Mouse (Mus musculus) embryonic facial prominence, embryonic 11.5 days (tissue): ENCODE data around the gene Homer1. TPM values are rescaled to one million over a fixed set of nuclear protein-coding genes. Genes with fewer than 3 reads are reported as not detected.

Experiments used
- ATAC-seq: fragments of 200-750 bp; cut with Nextera tagmentation; replicated peaks from 2 replicates; pipeline ENCODE4 v1.8.0; 2017; ENCODE audit warnings: low read depth; ENCODE audit not compliant: insufficient number of reproducible peaks, low FRiP score, low TSS enrichment
- DNase-seq: peaks from one replicate; pipeline ENCODE4 v3.0.0-alpha.2; 2015; ENCODE audit warnings: low spot score
- H3K27ac ChIP-seq: fragments of 300-500 bp; sonication (generic); replicated peaks from 2 replicates; pipeline ENCODE4 v1.5.1; 2014; ENCODE audit warnings: mild to moderate bottlenecking, low read depth, low read length, control low read depth
- H3K27me3 ChIP-seq: fragments of 300-500 bp; sonication (generic); 2 replicates; pipeline ENCODE4 v1.6.1; 2014; ENCODE audit warnings: mild to moderate bottlenecking, low read length, moderate library complexity, mixed read lengths; ENCODE audit not compliant: control insufficient read depth, insufficient read depth
- H3K36me3 ChIP-seq: fragments of 300-500 bp; sonication (generic); replicated peaks from 2 replicates; pipeline ENCODE4 v1.6.1; 2014; ENCODE audit warnings: low read depth, mild to moderate bottlenecking, low read length, moderate library complexity, mixed read lengths; ENCODE audit not compliant: control insufficient read depth, insufficient read depth
- H3K4me1 ChIP-seq: fragments of 300-500 bp; sonication (generic); 2 replicates; pipeline ENCODE4 v1.6.1; 2014; ENCODE audit warnings: low read length, mixed read lengths; ENCODE audit not compliant: control insufficient read depth, insufficient read depth
- H3K4me2 ChIP-seq: fragments of 300-500 bp; sonication (generic); 2 replicates; pipeline ENCODE4 v1.6.1; 2014; ENCODE audit warnings: low read depth, mild to moderate bottlenecking, control low read depth, low read length, moderate library complexity
- H3K4me3 ChIP-seq: fragments of 300-500 bp; sonication (generic); 2 replicates; pipeline ENCODE4 v1.5.1; 2014; ENCODE audit warnings: low read depth, low read length, control low read depth
- H3K9ac ChIP-seq: fragments of 300-500 bp; sonication (generic); replicated peaks from 2 replicates; pipeline ENCODE4 v1.6.1; 2014; ENCODE audit warnings: mild to moderate bottlenecking, control low read depth, low read length
- H3K9me3 ChIP-seq: fragments of 300-500 bp; sonication (generic); replicated peaks from 2 replicates; pipeline ENCODE4 v1.6.1; 2016; ENCODE audit warnings: mild to moderate bottlenecking, low read length, inconsistent platforms, mixed read lengths; ENCODE audit not compliant: control insufficient read depth
- WGBS: fragments of 180-500 bp; shearing (Covaris S2); extraction: QIAGEN DNeasy Blood & Tissue Kit; methylation state at CpG from one replicate; pipeline ENCODE4 v1.1.7; 2014; 5-methylcytosine and 5-hydroxymethylcytosine counted together
- polyA plus RNA-seq: library from polyadenylated mRNA; unstranded; fragments of >200 nt; fragmentation: Nextera tagmentation; extraction: Ambion mirVana; gene quantifications from 2 replicates; pipeline ENCODE4 v1.2.1, GENCODE M21; 2014

Homer1 gene
- polyA plus RNA-seq, 1 experiment from 2014 or later, result 11.4 TPM

- no peaks in the 10 kb centered on the region for H3K36me3 ChIP-seq
- H3K4me2 ChIP-seq, result no peak overlapping the region
- no peak for DNase-seq
- H3K9ac ChIP-seq, result no peak overlapping the region
- no peak overlapping the region for H3K4me3 ChIP-seq
- ATAC-seq, result no peak
- H3K4me1 ChIP-seq, result no peaks in the 10 kb centered on the region
- no peaks in the 10 kb centered on the region for H3K27me3 ChIP-seq
- H3K9me3 ChIP-seq, result no peaks in the 10 kb centered on the region
- 82% methylated on average over 5 of the region's 5 CpGs for WGBS
- H3K27ac ChIP-seq, result no peak overlapping the region
Observed at GRCm38 (mm10) chr13:93367555-93367954, 68.1 kb downstream of the Homer1 start.

GRCm38 (mm10) chr13:93368812-93369584 is 69.6 kb downstream of the Homer1 start:
- Histone ChIP-seq H3K27me3 (no peaks in the 10 kb centered on the region), H3K9me3 (no peaks in the 10 kb centered on the region), H3K4me1 (no peaks in the 10 kb centered on the region), H3K36me3 (no peaks in the 10 kb centered on the region), H3K9ac (no peak overlapping the region), H3K27ac (no peak overlapping the region), H3K4me3 (no peak overlapping the region), H3K4me2 (no peak overlapping the region)
- WGBS, result 94% methylated on average over 7 of the region's 7 CpGs
- ATAC-seq (no peak), DNase-seq (no peak)

- Histone ChIP-seq H3K27me3 (no peaks in the 10 kb centered on the region), H3K27ac (no peak overlapping the region), H3K9ac (no peak overlapping the region), H3K4me2 (no peak overlapping the region), H3K4me1 (no peaks in the 10 kb centered on the region), H3K4me3 (no peak overlapping the region), H3K36me3 (no peaks in the 10 kb centered on the region), H3K9me3 (no peaks in the 10 kb centered on the region)
- WGBS, result 86% methylated on average over 5 of the region's 5 CpGs
- DNase-seq (no peak), ATAC-seq (no peak)
Observed at GRCm38 (mm10) chr13:93374457-93374856, 75.0 kb downstream of the Homer1 start.

GRCm38 (mm10) chr13:93378493-93378892 is 79.1 kb downstream of the Homer1 start:
- no peak for DNase-seq
- WGBS, result 86% methylated on average over 1 of the region's 1 CpGs
- no peaks in the 10 kb centered on the region for H3K9me3 ChIP-seq

GRCm38 (mm10) chr13:93380399-93381063 is 81.1 kb downstream of the Homer1 start:
- DNase-seq (no peak), ATAC-seq (no peak)
- Histone ChIP-seq H3K9me3 (no peaks in the 10 kb centered on the region), H3K27ac (no peak overlapping the region), H3K4me3 (no peak overlapping the region), H3K4me1 (no peaks in the 10 kb centered on the region), H3K36me3 (no peaks in the 10 kb centered on the region), H3K9ac (no peak overlapping the region), H3K4me2 (no peak overlapping the region), H3K27me3 (no peaks in the 10 kb centered on the region)
- WGBS, result 91% methylated on average over 8 of the region's 8 CpGs

More at GRCm38 (mm10) chr13:93378493-93378892, 79.1 kb downstream of the Homer1 start:
- ATAC-seq, result no peak
- no peak overlapping the region for H3K4me2 ChIP-seq
- no peaks in the 10 kb centered on the region for H3K36me3 ChIP-seq
- H3K4me1 ChIP-seq, result no peaks in the 10 kb centered on the region
- H3K27me3 ChIP-seq, result no peaks in the 10 kb centered on the region
- H3K9ac ChIP-seq, result no peak overlapping the region
- no peak overlapping the region for H3K27ac ChIP-seq
- H3K4me3 ChIP-seq, result no peak overlapping the region

GRCm38 (mm10) chr13:93381301-93381700 is 81.9 kb downstream of the Homer1 start:
- no peaks in the 10 kb centered on the region for H3K4me1 ChIP-seq
- no peak overlapping the region for H3K4me2 ChIP-seq
- ATAC-seq (no peak), DNase-seq (no peak)
- H3K9me3 ChIP-seq, result no peaks in the 10 kb centered on the region
- no peak overlapping the region for H3K9ac ChIP-seq
- H3K36me3 ChIP-seq, result no peaks in the 10 kb centered on the region
- H3K4me3 ChIP-seq, result no peak overlapping the region
- H3K27me3 ChIP-seq, result no peaks in the 10 kb centered on the region
- 78% methylated on average over 1 of the region's 1 CpGs for WGBS
- no peak overlapping the region for H3K27ac ChIP-seq

- Histone ChIP-seq H3K9me3 (no peaks in the 10 kb centered on the region), H3K9ac (no peak overlapping the region), H3K4me3 (no peak overlapping the region), H3K4me2 (no peak overlapping the region), H3K27ac (no peak overlapping the region), H3K36me3 (no peaks in the 10 kb centered on the region), H3K27me3 (no peaks in the 10 kb centered on the region), H3K4me1 (no peaks in the 10 kb centered on the region)
- DNase-seq, result no peak
- no peak for ATAC-seq
- 90% methylated on average over 5 of the region's 5 CpGs for WGBS
Observed at GRCm38 (mm10) chr13:93383092-93383491, 83.7 kb downstream of the Homer1 start.

GRCm38 (mm10) chr13:93383620-93384019 is 84.2 kb downstream of the Homer1 start:
- Histone ChIP-seq H3K27me3 (no peaks in the 10 kb centered on the region), H3K36me3 (no peaks in the 10 kb centered on the region), H3K27ac (no peak overlapping the region), H3K4me2 (no peak overlapping the region), H3K9me3 (no peaks in the 10 kb centered on the region), H3K4me3 (no peak overlapping the region), H3K9ac (no peak overlapping the region), H3K4me1 (no peaks in the 10 kb centered on the region)
- WGBS, result 93% methylated on average over 2 of the region's 2 CpGs
- ATAC-seq, result no peak
- DNase-seq, result no peak
